Mouse (Mus musculus) intestine, postnatal 0 days (tissue): Measurements from ENCODE around the gene Pik3cd. TPM values are rescaled to one million over a fixed set of nuclear protein-coding genes. Genes with fewer than 3 reads are reported as not detected.

Experiments
- ATAC-seq: fragments of 200-750 bp; cut with Nextera tagmentation; 2 replicates; pipeline ENCODE4 v1.8.0; 2017; ENCODE audit warnings: mild to moderate bottlenecking, moderate TSS enrichment, moderate library complexity
- H3K27ac ChIP-seq: fragments of 300-500 bp; sonication (generic); 2 replicates; pipeline ENCODE4 v1.5.1; 2014; ENCODE audit warnings: mild to moderate bottlenecking, low read depth, low read length, moderate library complexity
- H3K27me3 ChIP-seq: fragments of 300-500 bp; sonication (generic); replicated peaks from 2 replicates; pipeline ENCODE4 v1.6.1; 2014; ENCODE audit warnings: low read length, mixed read lengths; ENCODE audit not compliant: control insufficient read depth, insufficient read depth
- H3K36me3 ChIP-seq: fragments of 300-500 bp; sonication (generic); 2 replicates; pipeline ENCODE4 v1.6.1; 2014; ENCODE audit warnings: mild to moderate bottlenecking, moderate library complexity; ENCODE audit not compliant: control insufficient read depth, insufficient read depth
- H3K4me1 ChIP-seq: fragments of 300-500 bp; sonication (generic); replicated peaks from 2 replicates; pipeline ENCODE4 v1.6.1; 2014; ENCODE audit warnings: antibody characterized with exemption, low read length, mixed read lengths; ENCODE audit not compliant: control insufficient read depth, insufficient read depth
- H3K4me2 ChIP-seq: fragments of 300-500 bp; sonication (generic); replicated peaks from 2 replicates; pipeline ENCODE4 v1.6.1; 2014; ENCODE audit warnings: low read depth, mild to moderate bottlenecking, moderate library complexity
- H3K4me3 ChIP-seq: fragments of 300-500 bp; sonication (generic); 2 replicates; pipeline ENCODE4 v1.5.1; 2014; ENCODE audit warnings: low read depth, low read length
- H3K9ac ChIP-seq: fragments of 300-500 bp; sonication (generic); 2 replicates; pipeline ENCODE4 v1.6.1; 2014; ENCODE audit warnings: mild to moderate bottlenecking, low read depth, low read length
- H3K9me3 ChIP-seq: fragments of 300-500 bp; sonication (generic); 2 replicates; pipeline ENCODE4 v1.6.1; 2016; ENCODE audit warnings: mixed run types; ENCODE audit not compliant: control insufficient read depth
- CTCF ChIP-seq: sonication (generic); IDR thresholded peaks from 2 replicates; pipeline ENCODE4 v1.5.1; 2016; ENCODE audit warnings: low read depth, mild to moderate bottlenecking, control low read depth, antibody characterized with exemption, moderate library complexity
- WGBS: fragments of 180-500 bp; shearing (Covaris S2); extraction: QIAGEN DNeasy Blood & Tissue Kit; methylation state at CpG from one replicate; pipeline ENCODE4 v1.1.7; 2014; 5-methylcytosine and 5-hydroxymethylcytosine counted together
- polyA plus RNA-seq: library from polyadenylated mRNA; unstranded; fragments of >200 nt; fragmentation: Nextera tagmentation; extraction: Ambion mirVana; gene quantifications from 2 replicates; pipeline ENCODE4 v1.2.1, GENCODE M21; 2015

Gene Pik3cd
- polyA plus RNA-seq, 1 experiment from 2014 or later, result 2.5 TPM

DNA sequence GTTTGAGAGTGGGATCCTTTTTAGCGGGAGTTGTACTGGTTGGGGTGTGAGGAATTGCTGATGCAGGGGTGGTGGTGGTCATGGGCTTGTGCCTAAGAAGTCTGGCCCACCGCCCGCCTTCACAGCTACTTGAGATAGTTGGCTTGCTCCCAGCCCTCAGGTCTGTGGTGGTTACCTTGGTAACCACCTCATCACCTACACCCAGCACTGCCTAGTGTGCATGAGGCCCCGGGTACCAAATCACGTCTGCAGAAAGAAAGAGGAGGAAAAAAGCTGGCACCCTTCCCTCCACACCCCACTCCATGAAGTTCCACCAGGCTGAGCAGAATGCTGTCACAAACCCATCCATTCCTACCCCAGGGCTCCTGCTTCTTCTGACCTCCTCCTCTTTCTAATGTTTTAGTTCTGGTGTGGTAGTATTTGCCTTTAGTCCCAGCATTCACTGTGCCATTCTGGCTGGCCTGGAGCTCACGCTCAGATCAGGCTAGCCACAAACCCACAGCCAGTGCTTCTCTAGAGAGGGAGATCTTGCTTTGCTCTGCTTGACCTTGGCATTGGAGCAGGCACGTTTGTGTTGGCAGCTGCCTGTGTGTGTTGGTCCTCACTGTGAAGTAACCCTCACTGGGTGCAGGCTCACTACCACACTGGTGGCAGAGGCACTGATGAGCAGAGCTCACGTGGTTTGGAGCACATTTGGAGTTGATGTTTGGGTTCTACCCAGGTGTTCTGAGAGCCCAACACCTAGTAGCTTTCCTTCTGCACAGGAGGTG is 92.9 kb downstream of the Pik3cd start:
- Histone ChIP-seq H3K9me3 (no peaks in the 10 kb centered on the region), H3K4me2 (no peak overlapping the region), H3K4me3 (no peak overlapping the region), H3K27ac (no peak overlapping the region), H3K4me1 (no peaks in the 10 kb centered on the region; the same call in 1 of the 2 replicates), H3K36me3 (no peaks in the 10 kb centered on the region; the same call in 1 of the 2 replicates), H3K9ac (no peak overlapping the region), H3K27me3 (no peaks in the 10 kb centered on the region)
- no peak for ATAC-seq
- TF ChIP-seq CTCF, result no peak
- WGBS, result 74% methylated on average over 8 of the region's 8 CpGs

DNA sequence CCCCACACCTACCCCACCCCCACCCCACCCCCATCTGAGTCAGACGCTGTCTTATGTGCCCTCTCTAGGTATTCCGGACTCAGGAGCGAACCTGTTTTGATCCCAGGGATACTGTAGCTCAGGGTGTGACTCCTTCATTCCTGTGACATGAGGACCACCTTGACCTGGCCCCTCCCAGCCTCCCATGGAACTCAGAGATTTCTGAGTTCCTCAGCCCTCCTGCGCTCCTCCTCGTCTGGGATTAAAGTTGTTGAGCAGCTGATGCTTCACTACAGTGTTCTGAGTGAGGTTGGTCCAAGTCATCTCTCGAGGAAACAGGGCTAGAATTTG is 94.1 kb downstream of the Pik3cd start:
- Histone ChIP-seq H3K4me3 (no peak overlapping the region), H3K9ac (no peak overlapping the region), H3K4me1 (no peaks in the 10 kb centered on the region; the same call in 1 of the 2 replicates), H3K4me2 (no peak overlapping the region), H3K27ac (no peak overlapping the region), H3K27me3 (no peaks in the 10 kb centered on the region), H3K9me3 (no peaks in the 10 kb centered on the region), H3K36me3 (no peaks in the 10 kb centered on the region; the same call in 1 of the 2 replicates)
- no peak for ATAC-seq
- WGBS, result 73% methylated on average over 6 of the region's 6 CpGs
- no peak for TF ChIP-seq CTCF

DNA sequence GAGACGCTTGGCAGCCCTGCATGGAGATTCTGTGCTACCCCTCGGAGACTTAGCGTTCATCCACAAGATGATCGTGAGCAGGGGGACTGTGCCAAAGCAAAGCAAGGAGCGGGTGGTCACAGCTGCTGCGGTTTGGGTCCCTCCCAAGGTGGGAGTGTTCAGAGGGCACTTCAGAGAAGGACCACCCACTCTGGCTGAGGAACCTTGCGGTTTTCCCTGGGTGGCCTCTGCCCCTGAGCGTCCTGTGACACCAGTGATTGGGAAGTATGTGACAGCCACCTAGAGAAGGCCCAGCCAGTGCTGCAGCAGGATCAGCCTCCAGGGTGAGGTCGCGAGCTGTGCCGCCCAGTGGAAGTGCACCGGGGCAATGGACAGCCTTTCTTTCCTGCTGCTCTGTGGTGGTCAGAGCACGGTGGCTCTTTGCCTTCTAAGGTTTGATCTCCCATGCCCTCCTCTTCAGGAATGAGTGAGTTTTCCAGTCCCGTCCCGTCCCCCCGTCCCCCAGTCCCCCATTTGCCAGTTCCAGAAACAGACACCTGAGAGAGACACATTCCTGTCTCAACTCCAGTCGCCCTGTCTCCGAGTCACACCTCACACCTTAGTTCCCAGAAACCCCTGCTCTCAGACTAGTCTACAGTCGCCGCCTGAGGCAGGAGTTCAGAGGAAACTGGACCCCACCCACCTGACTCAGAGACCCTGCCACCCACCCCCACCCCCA is 94.6 kb downstream of the Pik3cd start:
- H3K27ac ChIP-seq, result 0 out of 2 replicates have a peak overlapping the region, but pooled peaks have one; percentile 28
- no peaks in the 10 kb centered on the region; the same call in 1 of the 2 replicates for H3K4me1 ChIP-seq
- H3K4me3 ChIP-seq, result no peak overlapping the region
- ATAC-seq, result 0 out of 2 replicates have a peak, but pooled peaks have one; percentile 23
- H3K9me3 ChIP-seq, result no peaks in the 10 kb centered on the region
- no peaks in the 10 kb centered on the region; the same call in 1 of the 2 replicates for H3K36me3 ChIP-seq
- 50% methylated on average over 20 of the region's 20 CpGs for WGBS
- no peaks in the 10 kb centered on the region for H3K27me3 ChIP-seq
- H3K9ac ChIP-seq, result no peak overlapping the region
- TF ChIP-seq CTCF, result peak; percentile 23; the same call in 1 of the 2 replicates
- 0 out of 2 replicates have a peak overlapping the region, but pooled peaks have one; percentile 9 for H3K4me2 ChIP-seq

DNA sequence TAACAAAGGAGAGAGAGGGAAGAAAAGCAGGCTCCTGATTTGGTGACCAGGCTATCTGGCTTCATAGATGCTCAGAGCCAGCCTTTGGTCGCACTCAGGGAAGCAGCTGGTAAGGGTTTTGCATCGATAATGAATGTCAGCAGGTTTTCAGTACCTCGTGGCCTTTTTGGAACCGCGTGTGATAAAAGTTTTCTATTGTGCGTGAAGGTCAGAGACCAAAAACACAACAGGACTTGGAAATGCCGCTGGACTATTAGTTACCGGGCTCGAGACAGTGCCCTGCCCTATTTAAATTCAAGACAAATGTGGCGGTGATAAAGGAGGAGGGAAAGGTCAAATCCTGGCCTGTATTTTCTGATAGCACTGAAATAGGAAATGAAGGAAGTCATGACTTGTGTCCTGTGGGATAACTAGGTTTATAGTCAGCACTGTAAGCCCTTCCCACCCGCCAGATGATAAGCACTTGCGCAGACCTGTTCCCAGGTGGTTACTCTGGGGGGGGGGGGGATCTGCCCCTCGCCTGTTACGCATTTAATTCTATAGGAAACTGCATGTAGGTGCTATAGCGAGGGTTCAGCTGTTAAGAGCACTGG is 95.5 kb downstream of the Pik3cd start:
- Histone ChIP-seq H3K27ac (no peak overlapping the region), H3K9me3 (no peaks in the 10 kb centered on the region), H3K27me3 (no peaks in the 10 kb centered on the region), H3K9ac (no peak overlapping the region), H3K4me1 (no peaks in the 10 kb centered on the region; the same call in 1 of the 2 replicates), H3K36me3 (no peaks in the 10 kb centered on the region; the same call in 1 of the 2 replicates), H3K4me3 (no peak overlapping the region), H3K4me2 (no peak overlapping the region)
- TF ChIP-seq CTCF, result no peak
- WGBS, result 44% methylated on average over 15 of the region's 15 CpGs
- ATAC-seq, result no peak

DNA sequence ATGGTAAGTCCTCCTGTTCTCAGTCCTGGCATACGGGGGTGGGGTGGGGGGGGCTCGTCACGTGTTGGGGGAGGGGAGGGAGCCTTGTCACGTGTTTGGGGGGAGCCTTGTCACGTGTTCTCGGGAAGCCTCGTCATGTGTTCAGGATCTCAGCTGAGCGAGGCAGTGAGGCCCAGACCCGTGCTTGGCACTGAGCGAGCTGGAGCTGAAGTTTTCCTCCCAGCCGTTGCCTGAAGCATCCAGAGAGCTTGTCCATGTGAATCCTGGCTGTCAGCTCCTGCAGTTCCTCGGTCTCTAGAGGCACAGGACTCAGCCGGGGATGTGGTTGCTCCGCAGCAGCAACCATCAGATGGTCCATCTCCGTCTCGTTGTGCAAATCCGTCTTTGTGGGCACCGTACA is 96.3 kb downstream of the Pik3cd start:
- TF ChIP-seq CTCF, result no peak
- H3K9me3 ChIP-seq, result no peaks in the 10 kb centered on the region
- ATAC-seq, result no peak
- H3K27ac ChIP-seq, result no peak overlapping the region
- H3K9ac ChIP-seq, result no peak overlapping the region
- H3K4me2 ChIP-seq, result no peak overlapping the region
- no peaks in the 10 kb centered on the region; the same call in none of the 2 replicates for H3K4me1 ChIP-seq
- WGBS, result 87% methylated on average over 18 of the region's 18 CpGs
- no peaks in the 10 kb centered on the region; the same call in 1 of the 2 replicates for H3K36me3 ChIP-seq
- no peak overlapping the region for H3K4me3 ChIP-seq
- H3K27me3 ChIP-seq, result no peaks in the 10 kb centered on the region

DNA sequence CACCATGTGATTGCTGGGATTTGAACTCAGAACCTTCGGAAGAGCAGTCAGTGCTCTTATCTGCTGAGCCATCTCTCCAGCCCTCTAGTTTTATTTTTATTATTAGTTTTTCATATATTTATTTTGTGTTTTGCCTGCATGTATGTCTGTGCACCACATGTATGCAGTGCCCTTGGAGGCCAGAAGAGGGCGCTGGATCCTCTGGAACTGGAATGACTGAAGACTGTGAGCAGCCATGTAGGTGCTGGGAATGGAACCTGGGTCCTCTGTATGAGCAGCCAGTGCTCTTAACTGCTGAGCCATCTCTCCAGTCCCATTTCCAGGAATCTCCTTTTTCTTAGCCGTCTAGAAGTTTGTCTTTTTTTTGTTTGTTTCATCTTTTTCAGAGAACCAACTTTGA is 97.9 kb downstream of the Pik3cd start:
- H3K36me3 ChIP-seq, result no peaks in the 10 kb centered on the region; the same call in 1 of the 2 replicates
- ATAC-seq, result no peak
- peak; percentile 56 for TF ChIP-seq CTCF
- no peak overlapping the region for H3K27ac ChIP-seq
- no peaks in the 10 kb centered on the region for H3K27me3 ChIP-seq
- no peaks in the 10 kb centered on the region; the same call in none of the 2 replicates for H3K4me1 ChIP-seq
- H3K4me3 ChIP-seq, result no peak overlapping the region
- 81% methylated on average over 3 of the region's 3 CpGs for WGBS
- no peak overlapping the region for H3K4me2 ChIP-seq
- no peaks in the 10 kb centered on the region for H3K9me3 ChIP-seq
- H3K9ac ChIP-seq, result no peak overlapping the region
